Mouse (Mus musculus): ENCODE data around the gene Snx29.

- TF ChIP-seq CTCF (conservative IDR thresholded peaks at IDR 0.05; ENCODE audit: low read length) (no peak), POU5F1 (IDR thresholded peaks at IDR 0.05; ENCODE audit: borderline replicate concordance, low read length) (no peak), NANOG (IDR thresholded peaks at IDR 0.05; ENCODE audit: borderline replicate concordance, low read length) (no peak)
Measured at GRCm38 (mm10) chr16:11430520-11430919, 107.8 kb downstream of the Snx29 start.

Measured in E14TG2a.4 (cell line).